Mouse (Mus musculus): ENCODE measurements around the gene Tbc1d22a.

DNA sequence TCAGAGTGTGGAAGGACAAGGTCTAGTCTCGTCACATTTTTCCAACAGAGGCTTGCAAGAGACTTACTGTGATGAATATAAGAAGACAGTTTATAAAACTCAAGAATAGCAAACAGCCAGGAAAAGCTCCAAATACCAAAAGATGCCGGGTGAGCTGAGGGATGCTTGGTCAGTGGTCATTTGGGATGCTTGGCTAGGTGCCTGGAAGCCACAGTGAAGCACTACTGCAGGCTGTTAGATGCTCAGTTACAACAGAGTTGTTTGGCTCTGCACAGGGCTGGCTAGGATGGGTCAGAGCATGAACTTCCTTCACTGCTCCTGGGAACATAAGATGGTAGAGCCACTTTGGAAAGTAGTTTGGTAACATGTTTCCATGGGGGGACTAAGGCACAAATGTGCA is 230.0 kb downstream of the Tbc1d22a start:
- no peak for TF ChIP-seq CTCF (IDR thresholded peaks at IDR 0.05; ENCODE audit: extremely low read depth, insufficient read length, insufficient replicate concordance, low read depth, low read length)
- TF ChIP-seq POLR2A (IDR thresholded peaks at IDR 0.05; ENCODE audit: low read depth, low read length) = no peak
